Mouse (Mus musculus) testis, adult 2 months (tissue): ENCODE results near the gene Limd2.

Source experiments
- CTCF ChIP-seq: fragments of 200-500 bp; IDR thresholded peaks from 2 replicates; pipeline ENCODE4 v1.5.1; 2012; ENCODE audit warnings: low read depth, mild to moderate bottlenecking, inconsistent platforms, low read length, moderate library complexity; ENCODE audit not compliant: control insufficient read depth, insufficient read depth, insufficient replicate concordance
- POLR2A ChIP-seq: fragments of 200-500 bp; IDR thresholded peaks from 2 replicates; pipeline ENCODE4 v1.6.1; 2012; ENCODE audit warnings: low read depth, mild to moderate bottlenecking, inconsistent platforms, low read length, moderate library complexity; ENCODE audit not compliant: control insufficient read depth

DNA sequence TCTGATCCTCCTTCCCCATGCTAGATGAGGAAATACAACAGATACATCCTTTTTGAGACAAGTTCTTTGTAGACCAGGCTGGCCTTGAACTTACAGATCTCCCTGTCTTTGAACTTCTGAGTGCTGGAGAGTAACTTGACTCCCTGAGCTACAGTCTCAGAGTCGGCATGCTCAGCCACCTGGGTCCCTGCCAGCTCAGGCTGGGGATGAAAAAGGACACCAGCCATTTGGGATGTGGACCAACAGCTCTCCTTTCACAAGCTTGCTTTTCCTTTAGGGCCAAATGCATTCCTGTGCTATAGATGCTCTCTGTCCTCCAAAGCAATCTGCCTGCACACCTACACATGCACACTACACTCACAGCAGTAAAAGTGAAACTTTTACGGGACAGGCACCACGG is 14.4 kb upstream of the Limd2 start:
- TF ChIP-seq CTCF (no peak), POLR2A (no peak)
